Mouse (Mus musculus) embryonic fibroblast, embryonic 13.5 days (primary cell): ENCODE measurements around the gene D10Wsu102e. TPM values are rescaled to one million over a fixed set of nuclear protein-coding genes. Genes with fewer than 3 reads are reported as not detected.

ENCODE experiments used
- H3K27ac ChIP-seq: 2 replicates; pipeline ENCODE4 v1.5.1; 2012; ENCODE audit warnings: low read length, control low read depth, inconsistent platforms; ENCODE audit not compliant: insufficient read depth
- H3K4me1 ChIP-seq: 2 replicates; pipeline ENCODE4 v1.6.1; 2011; ENCODE audit warnings: low read length; ENCODE audit not compliant: control insufficient read depth, insufficient read depth
- H3K4me3 ChIP-seq: 2 replicates; pipeline ENCODE4 v1.5.1; 2011; ENCODE audit warnings: mild to moderate bottlenecking, control low read depth, low read length; ENCODE audit not compliant: insufficient read depth
- CTCF ChIP-seq: IDR thresholded peaks from 2 replicates; pipeline ENCODE4 v1.5.1; 2011; ENCODE audit warnings: mild to moderate bottlenecking, control low read depth, low read length, moderate library complexity, borderline replicate concordance; ENCODE audit not compliant: insufficient read depth
- POLR2A ChIP-seq: IDR thresholded peaks from 2 replicates; pipeline ENCODE4 v1.6.1; 2011; ENCODE audit warnings: low read depth, mild to moderate bottlenecking, control low read depth, low read length, moderate library complexity
- polyA plus RNA-seq: library from polyadenylated mRNA; stranded (reverse); fragments of >200 nt; gene quantifications from 2 replicates; pipeline ENCODE4 v1.2.4, GENCODE M21; 2011; ENCODE audit warnings: low read depth; ENCODE audit not compliant: missing spikeins, insufficient read length

The D10Wsu102e gene
- polyA plus RNA-seq, 1 experiment: 1.1 TPM

GRCm38 (mm10) chr10:83530384-83530967 lies 170.5 kb downstream of the D10Wsu102e start:
- Histone ChIP-seq H3K4me1 (no peaks in the 10 kb centered on the region), H3K27ac (no peak overlapping the region), H3K4me3 (no peak overlapping the region)
- TF ChIP-seq CTCF: no peak
- no peak for TF ChIP-seq POLR2A

DNA sequence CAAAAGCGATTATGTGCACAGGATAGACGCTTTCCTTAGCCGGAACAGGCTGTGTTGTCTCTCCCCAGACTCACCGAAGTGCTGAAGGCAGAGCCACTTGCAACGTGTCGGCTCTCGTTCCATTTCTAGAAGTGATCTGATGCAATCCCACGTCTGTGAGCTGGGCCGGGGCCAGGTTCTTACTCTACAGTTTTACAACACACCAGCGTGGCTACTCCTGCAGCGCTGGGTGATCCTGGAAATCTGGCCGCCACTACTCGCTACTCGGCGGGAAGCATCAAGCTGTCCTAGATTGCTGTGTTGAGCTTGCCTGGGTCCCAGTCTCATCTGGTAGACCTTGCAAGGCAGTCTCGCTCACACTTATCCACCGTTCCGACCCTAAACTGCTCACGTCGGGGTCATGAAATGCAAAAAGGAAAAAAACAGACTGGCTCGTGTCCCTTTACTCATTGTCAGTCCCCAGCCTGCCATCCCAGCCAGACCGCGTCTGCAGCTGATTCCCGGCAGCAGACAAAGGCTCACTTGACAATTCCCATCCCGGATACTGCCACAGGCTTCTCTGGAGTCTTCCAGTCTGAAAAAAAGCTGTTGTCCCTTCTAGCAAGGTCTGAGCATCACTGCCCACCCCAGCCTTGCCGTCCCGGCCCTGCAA lies 173.4 kb downstream of the D10Wsu102e start:
- no peak for TF ChIP-seq CTCF
- TF ChIP-seq POLR2A: peak; percentile 82
- no peaks in the 10 kb centered on the region for H3K4me1 ChIP-seq
- H3K27ac ChIP-seq: peak overlapping the region; percentile 59
- peak overlapping the region; percentile 68 for H3K4me3 ChIP-seq

DNA sequence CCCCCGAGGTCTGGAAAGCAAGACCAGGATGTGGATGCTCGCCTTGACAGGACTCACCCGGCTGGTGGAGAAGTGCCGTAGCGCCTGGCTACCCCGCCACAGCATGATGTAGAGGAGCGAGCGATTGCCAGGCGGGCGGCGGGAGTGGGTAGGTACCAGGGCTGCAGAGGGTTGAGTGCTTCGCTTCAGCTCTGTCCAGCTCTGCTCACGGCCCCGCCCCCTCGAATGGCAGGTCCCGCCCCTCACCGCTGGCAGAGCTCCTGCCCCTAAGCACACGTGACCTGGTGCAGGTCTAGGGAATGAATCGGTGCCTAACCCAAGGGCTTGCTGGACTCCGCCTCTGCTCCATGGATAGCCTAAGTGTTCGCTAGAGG lies 173.9 kb downstream of the D10Wsu102e start, which contains the start of gene Aldh1l2:
TSS of gene Aldh1l2 (minus strand) at position 231 of the 374 bp plus-strand sequence.
- H3K4me3 ChIP-seq: peak within 1 kb of the TSS; percentile 68
- peak within 1 kb of the TSS; percentile 59 for H3K27ac ChIP-seq
- TF ChIP-seq POLR2A (peak; percentile 82), CTCF (no peak)
- no peaks in the 10 kb centered on the region for H3K4me1 ChIP-seq

GRCm38 (mm10) chr10:83536436-83536835 lies 176.4 kb downstream of the D10Wsu102e start:
- no peaks in the 10 kb centered on the region for H3K4me1 ChIP-seq
- TF ChIP-seq POLR2A: no peak
- no peak for TF ChIP-seq CTCF
- no peak overlapping the region for H3K27ac ChIP-seq
- no peak overlapping the region for H3K4me3 ChIP-seq

Other genes starting within 250 kb of the D10Wsu102e start
- 10.1 and 15.8 TPM in 2 replicates for gene Slc41a2, start 22.3 kb upstream of the D10Wsu102e start, polyA plus RNA-seq
- gene Aldh1l2, start 173.9 kb downstream of the D10Wsu102e start, polyA plus RNA-seq: 59.1 and 113 TPM in 2 replicates
- 51.6 and 60.8 TPM in 2 replicates for gene Washc4, start 183.5 kb downstream of the D10Wsu102e start, polyA plus RNA-seq